Mouse (Mus musculus) bone marrow, adult 2 months (tissue): ENCODE results near the gene Vstm5.
"Not testable (repeated sequence)": the region's sequence is repeated elsewhere in the genome, so short reads cannot be mapped to it uniquely, and the experiment has no call there.

Source experiments
- CTCF ChIP-seq: fragments of 200-500 bp; IDR thresholded peaks from 2 replicates; pipeline ENCODE4 v1.5.1; 2011; ENCODE audit warnings: low read length, control low read depth; ENCODE audit not compliant: control insufficient read depth, insufficient read depth
- POLR2A ChIP-seq: fragments of 200-500 bp; IDR thresholded peaks from 2 replicates; pipeline ENCODE4 v1.6.1; 2011; ENCODE audit warnings: low read depth, mild to moderate bottlenecking, control low read depth, low read length, borderline replicate concordance; ENCODE audit not compliant: control insufficient read depth

DNA sequence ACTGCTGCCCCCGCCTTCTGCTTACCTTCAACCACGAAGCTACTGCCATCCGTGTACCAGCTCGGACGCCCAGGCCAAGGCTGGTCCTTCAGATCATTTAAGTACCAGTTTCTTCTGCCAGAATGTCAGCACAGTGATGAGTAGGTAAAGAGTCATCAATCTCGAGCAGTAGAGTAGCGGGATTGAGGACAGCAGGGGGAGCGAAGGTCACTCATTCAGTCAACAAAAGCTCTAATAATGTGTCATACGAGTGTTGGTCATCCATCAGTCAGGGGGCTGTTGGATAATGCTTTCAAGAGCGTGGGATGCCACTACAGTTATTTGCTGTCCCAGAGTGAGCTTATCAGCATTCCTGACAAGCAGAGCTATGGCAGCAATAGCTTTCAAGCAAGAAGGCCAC is 44.0 kb upstream of the Vstm5 start:
- not testable (repeated sequence) for TF ChIP-seq POLR2A, CTCF
